Mouse (Mus musculus) stomach, postnatal 0 days (tissue): ENCODE results near the gene Abcb9.

Source experiments
- CTCF ChIP-seq: IDR thresholded peaks from 2 replicates; pipeline ENCODE4 v1.5.1; 2016; ENCODE audit warnings: antibody characterized with exemption, low read depth, mild to moderate bottlenecking, moderate library complexity
- EP300 ChIP-seq: optimal IDR thresholded peaks from 2 replicates; pipeline ENCODE3; 2016; ENCODE audit warnings: antibody characterized with exemption

DNA sequence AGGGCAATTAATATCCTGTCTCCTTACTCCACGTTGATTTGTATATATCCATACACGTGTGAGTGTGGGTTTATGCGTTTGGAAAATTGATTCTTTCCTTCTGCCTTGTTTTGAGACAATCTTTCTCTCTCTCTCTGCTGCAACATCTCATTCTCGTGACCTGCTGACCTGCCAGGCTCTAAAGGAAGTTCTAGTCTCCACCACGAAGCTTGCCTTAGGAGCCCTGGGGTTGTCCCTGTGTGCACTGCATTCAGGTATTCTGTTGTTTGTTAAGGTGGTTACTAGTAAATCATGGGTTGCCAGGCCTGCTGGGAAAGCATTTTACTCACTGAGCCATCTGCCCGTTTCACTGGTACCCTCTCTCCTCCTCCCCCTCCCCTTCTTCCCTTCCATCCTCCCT is 59.3 kb downstream of the Abcb9 start:
- no peak for TF ChIP-seq CTCF
- TF ChIP-seq EP300 = no peak
